Mouse (Mus musculus): Measurements from ENCODE around the gene Rc3h1. TPM values are rescaled to one million over a fixed set of nuclear protein-coding genes. Genes with fewer than 3 reads are reported as not detected.

Gene Rc3h1
- polyA plus RNA-seq, 1 experiment from 2014 or later = 5.9 TPM

DNA sequence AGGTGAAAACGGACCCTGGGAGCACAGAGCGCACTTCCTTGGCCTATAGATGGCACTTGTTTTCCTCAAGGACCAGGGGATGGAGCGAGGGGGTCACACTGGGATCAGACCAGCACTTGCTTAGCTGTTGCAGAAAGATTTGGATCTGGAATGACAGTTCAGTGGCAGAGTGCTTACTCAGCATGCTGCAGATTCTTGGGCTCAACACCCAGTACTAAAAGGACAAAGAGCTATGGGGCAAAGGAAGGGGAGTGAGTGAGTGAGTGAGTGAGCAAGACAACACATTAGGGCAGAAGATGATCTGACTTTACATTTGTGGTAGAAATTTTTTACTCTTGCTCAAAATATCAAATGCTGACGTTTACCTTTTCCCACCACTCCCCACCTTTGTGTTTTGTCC, 98.7 kb downstream of the Rc3h1 start:
- peaks cover 22% of the 10 kb centered on the region; the same call in 1 of the 2 replicates for H3K36me3 ChIP-seq
- no peak overlapping the region for H3K9ac ChIP-seq
- H3K27me3 ChIP-seq (replicated peaks) = no peaks in the 10 kb centered on the region
- no peaks in the 10 kb centered on the region for H3K4me1 ChIP-seq
- WGBS (ENCODE audit: insufficient replicate concordance) = 72% methylated on average over 4 of the region's 4 CpGs
- H3K4me3 ChIP-seq = no peak overlapping the region
- no peak overlapping the region for H3K27ac ChIP-seq
- no peak overlapping the region for H3K4me2 ChIP-seq
- H3K9me3 ChIP-seq (replicated peaks) = no peaks in the 10 kb centered on the region
- no peak for ATAC-seq

DNA sequence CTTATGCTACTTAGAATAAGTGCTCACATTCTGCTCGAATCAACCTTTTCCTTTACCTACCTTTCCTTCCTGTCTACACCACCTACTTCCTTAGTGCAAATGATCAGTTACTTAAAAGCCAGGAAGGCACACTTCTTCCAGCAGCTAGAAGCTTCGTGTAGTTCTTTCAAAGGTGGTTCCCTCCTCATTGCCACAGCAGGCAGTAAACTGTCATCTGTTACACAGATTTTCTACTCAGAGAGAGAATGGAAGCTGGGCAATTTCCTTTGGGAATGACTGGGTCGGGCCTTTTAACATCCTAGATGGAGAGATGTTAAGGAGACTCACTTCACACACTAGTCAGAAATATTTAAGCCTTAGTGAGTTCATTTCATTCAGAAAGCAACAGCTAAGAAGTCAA, 99.3 kb downstream of the Rc3h1 start:
- Histone ChIP-seq H3K9ac (no peak overlapping the region), H3K4me2 (no peak overlapping the region), H3K36me3 (peaks cover 22% of the 10 kb centered on the region; the same call in 1 of the 2 replicates), H3K4me1 (no peaks in the 10 kb centered on the region), H3K9me3 (replicated peaks) (no peaks in the 10 kb centered on the region), H3K27ac (no peak overlapping the region), H3K4me3 (no peak overlapping the region), H3K27me3 (replicated peaks) (no peaks in the 10 kb centered on the region)
- ATAC-seq = no peak
- WGBS (ENCODE audit: insufficient replicate concordance) = 51% methylated on average over 3 of the region's 3 CpGs

DNA sequence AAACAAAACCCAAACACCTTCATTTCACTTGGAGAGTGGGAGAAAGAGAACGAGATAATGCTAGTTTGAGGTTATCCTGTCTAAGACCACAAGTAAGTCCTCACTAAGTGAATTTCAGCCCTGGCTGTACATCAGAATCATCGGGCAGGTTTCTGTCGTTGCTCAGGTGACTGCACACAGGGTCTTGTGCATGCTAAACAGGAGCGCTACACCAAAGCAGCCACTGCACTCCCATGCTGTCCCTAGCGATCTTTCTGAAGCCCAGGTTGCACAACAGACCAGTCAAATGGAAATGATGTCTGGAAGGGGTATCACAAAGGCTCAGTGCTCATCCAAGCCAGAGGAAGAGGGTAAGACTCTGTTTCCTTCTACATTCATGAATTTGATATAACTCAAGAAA, 100.3 kb downstream of the Rc3h1 start:
- Histone ChIP-seq H3K36me3 (peaks cover 22% of the 10 kb centered on the region; the same call in 1 of the 2 replicates), H3K9ac (no peak overlapping the region), H3K4me2 (no peak overlapping the region), H3K9me3 (replicated peaks) (no peaks in the 10 kb centered on the region), H3K27ac (no peak overlapping the region), H3K4me1 (no peaks in the 10 kb centered on the region), H3K27me3 (replicated peaks) (no peaks in the 10 kb centered on the region), H3K4me3 (no peak overlapping the region)
- 75% methylated on average over 5 of the region's 5 CpGs for WGBS (ENCODE audit: insufficient replicate concordance)
- ATAC-seq = no peak

DNA sequence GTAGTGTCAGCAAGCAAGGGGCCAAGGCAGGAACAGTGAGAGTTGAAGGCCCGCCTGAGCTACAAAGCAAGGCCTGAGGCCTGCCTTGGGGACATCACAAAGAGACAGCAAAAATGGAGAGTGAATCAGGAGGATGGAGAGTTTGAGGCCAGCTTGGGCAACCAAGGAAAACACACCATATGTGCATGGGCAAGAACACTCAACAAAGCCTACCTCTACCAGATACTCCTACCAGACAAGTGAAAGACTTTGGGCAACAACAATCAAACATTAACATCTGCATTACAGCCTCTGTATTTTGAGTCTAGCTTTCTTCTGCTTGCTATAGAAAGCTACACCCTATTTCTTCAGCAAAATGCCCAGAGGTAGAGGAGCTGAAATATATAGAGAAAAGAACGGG, 101.8 kb downstream of the Rc3h1 start:
- no peaks in the 10 kb centered on the region for H3K4me1 ChIP-seq
- peaks cover 24% of the 10 kb centered on the region for H3K36me3 ChIP-seq
- H3K9ac ChIP-seq = no peak overlapping the region
- WGBS (ENCODE audit: insufficient replicate concordance) = 76% methylated on average over 2 of the region's 2 CpGs
- H3K27me3 ChIP-seq (replicated peaks) = no peaks in the 10 kb centered on the region
- ATAC-seq = no peak
- no peak overlapping the region for H3K4me2 ChIP-seq
- no peaks in the 10 kb centered on the region for H3K9me3 ChIP-seq (replicated peaks)
- no peak overlapping the region for H3K27ac ChIP-seq
- H3K4me3 ChIP-seq = no peak overlapping the region

DNA sequence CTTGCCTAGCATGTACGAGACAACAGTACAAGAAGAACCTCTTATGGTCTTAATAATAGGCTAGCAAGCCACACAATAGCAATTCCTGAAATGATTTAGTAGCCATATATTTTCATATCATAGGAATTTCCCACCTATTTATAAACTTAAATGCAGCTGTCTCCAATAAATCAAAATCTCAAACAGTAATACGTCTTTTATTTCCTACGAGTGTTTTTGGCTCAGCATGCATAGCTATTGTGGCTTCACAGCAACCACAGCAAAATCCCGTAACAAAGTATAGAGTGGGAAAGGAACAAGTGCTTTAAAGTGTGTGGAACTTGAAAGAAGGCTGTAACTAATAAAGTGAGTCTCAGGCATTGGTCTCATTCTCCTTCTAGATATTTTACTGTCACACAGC, 104.2 kb downstream of the Rc3h1 start:
- ATAC-seq = no peak
- Histone ChIP-seq H3K27me3 (replicated peaks) (no peaks in the 10 kb centered on the region), H3K4me3 (no peak overlapping the region), H3K9ac (no peak overlapping the region), H3K4me2 (no peak overlapping the region), H3K27ac (no peak overlapping the region), H3K4me1 (no peaks in the 10 kb centered on the region), H3K9me3 (replicated peaks) (no peaks in the 10 kb centered on the region), H3K36me3 (peaks cover 16% of the 10 kb centered on the region)
- 86% methylated on average over 4 of the region's 4 CpGs for WGBS (ENCODE audit: insufficient replicate concordance)

DNA sequence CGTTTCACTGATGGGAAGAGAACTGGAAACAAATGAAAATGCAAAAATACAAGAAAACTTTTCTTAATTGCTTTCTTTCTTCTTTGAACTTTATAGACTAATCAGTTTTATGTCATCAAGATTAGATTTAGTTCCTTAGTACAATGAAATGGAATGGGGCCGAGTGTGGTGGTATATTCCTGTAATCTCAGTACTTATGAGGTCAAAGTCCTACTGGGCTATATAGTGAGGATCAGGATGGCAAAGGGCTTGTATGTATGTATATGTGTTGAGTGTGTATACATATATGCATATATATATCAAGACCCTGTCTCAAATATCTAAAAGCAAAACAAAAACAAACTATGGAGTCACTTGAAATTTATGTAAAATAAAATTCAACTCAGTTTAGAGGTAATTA, 110.2 kb downstream of the Rc3h1 start:
- Histone ChIP-seq H3K27me3 (replicated peaks) (no peaks in the 10 kb centered on the region), H3K4me1 (no peaks in the 10 kb centered on the region), H3K9me3 (replicated peaks) (no peaks in the 10 kb centered on the region), H3K4me3 (no peak overlapping the region), H3K36me3 (peaks cover 24% of the 10 kb centered on the region), H3K4me2 (no peak overlapping the region), H3K9ac (no peak overlapping the region), H3K27ac (no peak overlapping the region)
- WGBS (ENCODE audit: insufficient replicate concordance) = 68% methylated on average over 2 of the region's 2 CpGs
- no peak for ATAC-seq

DNA sequence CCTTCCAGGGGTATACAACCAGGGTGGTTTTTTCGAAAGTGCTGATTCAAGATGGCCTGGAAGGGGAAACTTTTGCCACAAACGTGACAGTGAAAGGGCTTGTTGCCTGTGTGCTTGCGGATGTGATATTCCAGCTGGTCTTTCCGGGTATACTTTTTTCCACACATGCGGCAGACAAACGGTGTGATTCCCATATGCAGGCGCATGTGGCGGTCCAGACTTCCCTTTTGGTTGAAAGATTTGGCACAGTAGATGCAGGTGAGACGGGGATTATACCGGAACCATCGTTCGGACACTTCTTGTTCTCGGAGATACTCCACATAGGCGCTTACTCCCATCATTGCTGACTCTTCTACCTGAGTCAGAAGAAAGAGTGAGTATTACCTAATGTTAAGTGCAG, 113.8 kb downstream of the Rc3h1 start:
- WGBS (ENCODE audit: insufficient replicate concordance) = 88% methylated on average over 14 of the region's 14 CpGs
- H3K9me3 ChIP-seq (replicated peaks) = no peaks in the 10 kb centered on the region
- ATAC-seq = no peak
- H3K4me3 ChIP-seq = no peak overlapping the region
- no peak overlapping the region for H3K4me2 ChIP-seq
- no peak overlapping the region for H3K9ac ChIP-seq
- no peaks in the 10 kb centered on the region for H3K4me1 ChIP-seq
- H3K27ac ChIP-seq = no peak overlapping the region
- H3K36me3 ChIP-seq = peaks cover 17% of the 10 kb centered on the region
- no peaks in the 10 kb centered on the region for H3K27me3 ChIP-seq (replicated peaks)

Other genes with a start within 250 kb of the Rc3h1 start
- gene Rabgap1l, start 113.2 kb upstream of the Rc3h1 start, polyA plus RNA-seq (2016; fragmentation: Nextera tagmentation; extraction: Ambion mirVana) = 55.7 and 55.8 TPM in 2 replicates
- 226 and 233 TPM in 2 replicates for gene Serpinc1, start 72.2 kb downstream of the Rc3h1 start, polyA plus RNA-seq (2016; fragmentation: Nextera tagmentation; extraction: Ambion mirVana)
- 2.5 and 3.1 TPM in 2 replicates for gene Zbtb37, start 128.4 kb downstream of the Rc3h1 start, polyA plus RNA-seq (2016; fragmentation: Nextera tagmentation; extraction: Ambion mirVana)
- gene Dars2, start 164.2 kb downstream of the Rc3h1 start, polyA plus RNA-seq (2016; fragmentation: Nextera tagmentation; extraction: Ambion mirVana) = 50.2 and 51.1 TPM in 2 replicates
- 34.2 and 36.3 TPM in 2 replicates for gene Cenpl, start 164.3 kb downstream of the Rc3h1 start, polyA plus RNA-seq (2016; fragmentation: Nextera tagmentation; extraction: Ambion mirVana)
- gene Klhl20, start 225.1 kb downstream of the Rc3h1 start, polyA plus RNA-seq (2016; fragmentation: Nextera tagmentation; extraction: Ambion mirVana) = 9.6 and 10.8 TPM in 2 replicates
- gene Ankrd45, start 236.3 kb downstream of the Rc3h1 start, polyA plus RNA-seq (2016; fragmentation: Nextera tagmentation; extraction: Ambion mirVana) = not detected in 2 replicates